Mouse (Mus musculus) small intestine, adult 2 months (tissue): Measurements from ENCODE around the gene Pdik1l.
A peak's percentile ranks its signal among the peaks of the same experiment; 100 is the strongest.

Experiments used
- CTCF ChIP-seq: fragments of 200-500 bp; IDR thresholded peaks from 2 replicates; pipeline ENCODE4 v1.5.1; 2012; ENCODE audit warnings: low read depth, mild to moderate bottlenecking, control low read depth, inconsistent platforms, low read length, moderate library complexity, mixed read lengths; ENCODE audit not compliant: insufficient replicate concordance, insufficient read length; ENCODE audit errors: extremely low read depth
- POLR2A ChIP-seq: fragments of 200-500 bp; IDR thresholded peaks from 2 replicates; pipeline ENCODE4 v1.6.1; 2012; ENCODE audit warnings: low read depth, mild to moderate bottlenecking, control low read depth, inconsistent platforms, low read length, moderate library complexity

- no peak for TF ChIP-seq CTCF
- peak; percentile 48; the same call in 1 of the 2 replicates for TF ChIP-seq POLR2A
These were observed 1.2 kb downstream of the Pdik1l start for GRCm38 (mm10) chr4:134286226-134287167.
